Mouse (Mus musculus): ENCODE results near the gene Olfr402. TPM values are rescaled to one million over a fixed set of nuclear protein-coding genes. Genes with fewer than 3 reads are reported as not detected.
"Not testable (repeated sequence)": the region's sequence is repeated elsewhere in the genome, so short reads cannot be mapped to it uniquely, and the experiment has no call there.

The Olfr402 gene
- not detected in 2 replicates for polyA plus RNA-seq (2012; ENCODE audit: insufficient read depth, insufficient read length, missing spikeins)

DNA sequence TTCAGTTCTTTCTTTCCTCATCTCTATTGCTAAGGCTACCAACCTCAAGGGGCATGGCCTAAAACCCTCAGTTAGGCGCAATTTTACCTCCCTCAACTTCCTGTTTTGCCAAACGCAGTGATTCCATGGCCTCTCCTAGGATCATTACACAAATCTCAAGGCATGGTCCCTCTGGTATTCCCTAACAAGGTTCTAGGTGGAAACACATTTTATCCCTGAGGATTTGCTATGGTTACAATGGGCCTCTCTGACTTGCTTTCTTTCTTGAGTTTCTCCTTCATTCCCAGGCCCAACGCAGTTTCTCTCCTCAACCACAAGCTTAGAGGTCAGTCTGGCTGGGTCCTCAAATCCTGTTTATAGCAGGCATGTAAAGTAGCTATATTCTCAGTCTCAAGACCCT, at the start of gene Olfr402:
TSS of gene Olfr402 (plus strand) at position 301 of the 400 bp plus-strand sequence.
- H3K27ac ChIP-seq (replicated peaks; ENCODE audit: low read depth, low read length) = no peak within 1 kb of the TSS
- H3K4me3 ChIP-seq (ENCODE audit: insufficient read depth, low read depth, low read length) = no peak within 1 kb of the TSS
- H3K4me1 ChIP-seq (ENCODE audit: control insufficient read depth, insufficient read depth, insufficient read length, low read length) = no peaks in the 10 kb centered on the region

DNA sequence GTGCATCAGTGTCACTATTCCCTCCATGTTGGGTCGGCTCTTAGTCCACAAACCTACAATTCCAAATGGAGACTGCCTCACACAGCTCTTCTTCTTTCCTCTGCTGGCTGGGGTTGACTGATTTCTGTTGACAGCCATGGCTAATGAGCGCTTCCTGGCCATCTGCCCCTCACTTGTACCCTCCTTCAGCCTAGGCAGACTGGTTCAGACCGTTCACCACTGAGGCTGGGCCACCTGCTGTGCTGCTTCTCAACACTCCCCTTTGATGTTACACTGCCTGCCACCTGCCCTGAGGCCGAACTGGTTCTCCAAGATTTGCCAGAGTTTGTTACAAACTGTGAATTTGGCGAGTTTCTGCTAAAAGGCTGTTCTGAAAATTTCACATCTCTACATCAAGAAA, 48.3 kb upstream of the Olfr402 start:
- H3K4me1 ChIP-seq (ENCODE audit: control insufficient read depth, insufficient read depth, insufficient read length, low read length) = no peaks in the 10 kb centered on the region
- no peak overlapping the region for H3K27ac ChIP-seq (replicated peaks; ENCODE audit: low read depth, low read length)
- no peak overlapping the region for H3K4me3 ChIP-seq (ENCODE audit: insufficient read depth, low read depth, low read length)

DNA sequence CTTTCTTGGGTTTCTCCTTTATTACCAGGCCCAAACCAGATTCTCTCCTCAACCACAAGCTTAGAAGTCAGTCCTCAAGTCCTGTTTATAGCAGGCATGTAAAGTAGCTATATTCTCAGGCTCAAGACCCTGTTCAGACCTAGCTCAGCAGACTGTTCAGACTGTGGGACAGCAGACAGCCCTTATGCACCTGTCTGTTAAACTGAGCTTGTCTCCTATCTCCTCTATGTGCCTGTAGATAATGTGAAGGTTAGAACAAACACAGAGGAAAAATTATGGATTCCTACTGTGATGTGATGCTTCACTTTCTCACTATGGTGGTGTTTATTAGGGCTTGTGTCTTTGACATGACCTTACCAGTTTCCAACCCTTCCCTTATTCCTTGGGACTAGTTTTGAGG, 39.9 kb upstream of the Olfr402 start, which contains the start of gene Olfr401:
TSS of gene Olfr401 (plus strand) at position 301 of the 400 bp plus-strand sequence.
- Histone ChIP-seq H3K27ac (replicated peaks; ENCODE audit: low read depth, low read length) (no peak within 1 kb of the TSS), H3K4me1 (ENCODE audit: control insufficient read depth, insufficient read depth, insufficient read length, low read length) (no peaks in the 10 kb centered on the region), H3K4me3 (ENCODE audit: insufficient read depth, low read depth, low read length) (no peak within 1 kb of the TSS)

DNA sequence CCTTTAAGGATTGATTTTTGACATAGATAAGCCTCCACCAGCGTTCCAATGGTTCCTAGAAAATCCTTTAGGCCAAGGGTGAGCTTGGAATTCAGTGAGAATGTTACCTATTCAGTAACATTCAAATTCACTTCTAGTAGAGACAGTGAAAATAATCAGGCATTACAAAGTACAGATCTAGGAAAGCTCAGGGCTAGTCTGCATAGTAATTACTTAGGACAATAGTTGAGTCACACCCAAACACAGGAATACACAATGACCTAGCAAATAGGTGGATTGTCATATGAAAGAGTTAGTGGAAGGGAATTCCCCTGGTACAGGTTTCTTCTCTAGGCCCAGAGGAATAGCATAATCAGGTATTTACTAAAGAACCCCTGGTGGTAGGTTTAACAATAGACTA, 13.3 kb upstream of the Olfr402 start:
- not testable (repeated sequence) for H3K4me3 ChIP-seq (ENCODE audit: insufficient read depth, low read depth, low read length); H3K27ac ChIP-seq (replicated peaks; ENCODE audit: low read depth, low read length); H3K4me1 ChIP-seq (ENCODE audit: control insufficient read depth, insufficient read depth, insufficient read length, low read length)

DNA sequence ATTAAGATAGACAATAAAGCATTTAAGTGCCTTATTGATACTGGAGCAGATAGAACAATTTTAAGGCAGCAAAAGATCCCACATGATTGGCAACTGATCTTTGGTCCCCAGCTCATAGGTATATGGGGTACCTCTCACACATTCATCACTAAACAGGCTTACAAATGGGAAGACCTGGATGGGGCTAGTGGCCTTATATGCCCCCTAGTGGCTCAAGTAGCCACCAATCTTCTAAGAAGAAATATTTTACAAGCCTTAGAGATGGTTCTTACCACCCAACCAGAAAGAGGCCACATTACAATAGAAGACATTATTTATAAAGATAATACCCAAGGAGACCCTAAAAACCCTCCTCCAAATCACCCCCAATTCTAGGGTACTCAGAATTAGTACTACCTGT, 7.5 kb upstream of the Olfr402 start:
- no peaks in the 10 kb centered on the region for H3K4me1 ChIP-seq (ENCODE audit: control insufficient read depth, insufficient read depth, insufficient read length, low read length)

DNA sequence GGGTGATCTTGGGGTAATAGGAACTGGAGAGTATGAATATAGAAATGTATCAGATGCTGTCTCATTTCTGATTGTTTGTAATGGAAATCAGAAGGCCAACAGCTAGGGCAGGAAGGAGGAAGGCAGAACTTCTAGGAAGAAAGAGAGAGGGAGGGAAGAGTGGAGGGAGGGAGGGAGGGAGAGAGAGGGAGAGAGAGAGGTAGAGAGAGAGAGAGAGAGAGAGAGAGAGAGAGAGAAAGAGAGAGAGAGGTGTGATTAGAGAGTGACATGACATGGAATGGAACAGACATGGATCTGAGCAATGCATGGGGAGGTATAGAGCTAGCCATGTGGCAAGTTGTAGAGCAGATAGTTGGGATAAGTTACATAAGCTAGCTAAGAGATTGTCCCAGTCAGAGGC, 15.4 kb downstream of the Olfr402 start:
- Histone ChIP-seq H3K4me3 (ENCODE audit: insufficient read depth, low read depth, low read length) (no peak overlapping the region), H3K27ac (replicated peaks; ENCODE audit: low read depth, low read length) (no peak overlapping the region), H3K4me1 (ENCODE audit: control insufficient read depth, insufficient read depth, insufficient read length, low read length) (no peaks in the 10 kb centered on the region)

More for the DNA sequence above, 7.5 kb upstream of the Olfr402 start:
- Histone ChIP-seq H3K4me3 (ENCODE audit: insufficient read depth, low read depth, low read length) (no peak overlapping the region), H3K27ac (replicated peaks; ENCODE audit: low read depth, low read length) (no peak overlapping the region)

DNA sequence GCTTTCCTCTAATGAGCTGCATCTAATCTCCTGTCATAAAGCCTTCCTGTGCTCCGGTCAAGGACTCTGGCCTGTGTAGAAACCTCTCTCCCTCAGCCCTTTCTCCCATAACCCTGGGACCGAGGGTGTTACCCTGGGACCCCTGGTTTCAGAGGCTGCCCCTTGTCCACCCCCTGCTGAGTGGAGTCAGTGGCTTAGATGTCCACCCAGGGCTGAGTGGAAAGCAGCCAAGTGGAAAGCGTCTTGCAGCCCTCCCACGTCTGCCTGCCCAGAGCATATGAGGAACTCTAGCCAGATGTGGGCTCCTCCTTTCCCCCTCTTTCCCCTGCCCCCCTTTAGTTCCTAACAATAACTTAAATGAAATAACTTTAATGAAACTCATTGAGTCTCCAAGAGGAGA, 29.8 kb downstream of the Olfr402 start:
- Histone ChIP-seq H3K27ac (replicated peaks; ENCODE audit: low read depth, low read length) (no peak overlapping the region), H3K4me1 (ENCODE audit: control insufficient read depth, insufficient read depth, insufficient read length, low read length) (no peaks in the 10 kb centered on the region), H3K4me3 (ENCODE audit: insufficient read depth, low read depth, low read length) (no peak overlapping the region)

DNA sequence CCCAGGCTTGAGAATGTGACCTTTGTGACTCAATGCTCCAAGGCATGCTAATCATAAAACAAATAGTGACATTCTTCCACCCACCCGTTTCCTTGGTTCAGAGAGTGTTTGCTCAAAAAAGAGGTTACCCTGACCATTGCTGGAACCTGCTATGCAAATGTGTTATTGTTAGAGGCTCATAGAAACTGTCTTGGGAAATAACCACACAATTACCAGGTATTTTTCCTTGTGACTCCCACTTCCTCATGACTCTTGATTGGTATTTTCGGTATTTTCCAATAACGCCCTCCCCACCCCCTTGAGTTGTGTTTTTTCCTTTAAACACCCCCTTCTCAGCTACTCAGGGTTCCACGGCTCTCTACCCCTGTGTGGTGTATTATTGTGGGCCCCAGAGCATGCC, 30.4 kb downstream of the Olfr402 start:
- no peak overlapping the region for H3K4me3 ChIP-seq (ENCODE audit: insufficient read depth, low read depth, low read length)
- no peaks in the 10 kb centered on the region for H3K4me1 ChIP-seq (ENCODE audit: control insufficient read depth, insufficient read depth, insufficient read length, low read length)
- no peak overlapping the region for H3K27ac ChIP-seq (replicated peaks; ENCODE audit: low read depth, low read length)

DNA sequence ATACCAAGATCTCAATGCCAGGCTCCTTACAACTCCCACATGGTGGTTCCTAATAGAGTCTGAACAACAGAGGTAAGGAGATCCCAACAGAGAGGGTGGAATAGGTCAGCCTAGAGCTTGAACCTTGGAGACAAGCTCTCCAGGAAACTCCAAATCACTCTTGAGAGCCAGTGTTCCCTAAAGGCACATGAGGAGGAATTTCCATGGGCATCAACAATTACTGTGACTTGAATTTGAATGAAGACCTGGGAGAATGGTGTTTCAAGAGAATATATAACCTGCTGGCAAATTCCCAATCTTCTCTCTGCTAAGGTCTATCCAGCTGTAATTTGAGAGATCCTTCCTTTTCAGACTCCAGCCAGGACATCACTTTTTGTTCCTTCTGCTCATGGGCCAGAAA, 32.6 kb downstream of the Olfr402 start, which contains the start of gene Olfr403:
TSS of gene Olfr403 (plus strand) at position 301 of the 400 bp plus-strand sequence.
- no peaks in the 10 kb centered on the region for H3K4me1 ChIP-seq (ENCODE audit: control insufficient read depth, insufficient read depth, insufficient read length, low read length)
- no peak within 1 kb of the TSS for H3K4me3 ChIP-seq (ENCODE audit: insufficient read depth, low read depth, low read length)
- no peak within 1 kb of the TSS for H3K27ac ChIP-seq (replicated peaks; ENCODE audit: low read depth, low read length)

Other genes starting within 250 kb of the Olfr402 start
- not detected in 2 replicates for gene Olfr395, start 244.2 kb upstream of the Olfr402 start, polyA plus RNA-seq (2012; ENCODE audit: insufficient read depth, insufficient read length, missing spikeins)
- gene Olfr23, start 216.9 kb upstream of the Olfr402 start, polyA plus RNA-seq (2012; ENCODE audit: insufficient read depth, insufficient read length, missing spikeins) = not detected in 2 replicates
- gene Olfr397, start 192.7 kb upstream of the Olfr402 start, polyA plus RNA-seq (2012; ENCODE audit: insufficient read depth, insufficient read length, missing spikeins) = not detected in 2 replicates
- not detected in 2 replicates for gene Olfr398, start 163.1 kb upstream of the Olfr402 start, polyA plus RNA-seq (2012; ENCODE audit: insufficient read depth, insufficient read length, missing spikeins)
- gene Olfr139, start 97.0 kb upstream of the Olfr402 start, polyA plus RNA-seq (2012; ENCODE audit: insufficient read depth, insufficient read length, missing spikeins) = not detected in 2 replicates
- gene Olfr399, start 96.9 kb upstream of the Olfr402 start, polyA plus RNA-seq (2012; ENCODE audit: insufficient read depth, insufficient read length, missing spikeins) = not detected in 2 replicates
- not detected in 2 replicates for gene Zfp616, start 83.6 kb upstream of the Olfr402 start, polyA plus RNA-seq (2012; ENCODE audit: insufficient read depth, insufficient read length, missing spikeins)
- gene Olfr401, start 39.8 kb upstream of the Olfr402 start, polyA plus RNA-seq (2012; ENCODE audit: insufficient read depth, insufficient read length, missing spikeins) = not detected in 2 replicates
- not detected in 2 replicates for gene Olfr403, start 32.7 kb downstream of the Olfr402 start, polyA plus RNA-seq (2012; ENCODE audit: insufficient read depth, insufficient read length, missing spikeins)
- gene Olfr43, start 57.9 kb downstream of the Olfr402 start, polyA plus RNA-seq (2012; ENCODE audit: insufficient read depth, insufficient read length, missing spikeins) = not detected in 2 replicates
- gene Olfr406, start 106.3 kb downstream of the Olfr402 start, polyA plus RNA-seq (2012; ENCODE audit: insufficient read depth, insufficient read length, missing spikeins) = not detected in 2 replicates
- gene Olfr59, start 130.2 kb downstream of the Olfr402 start, polyA plus RNA-seq (2012; ENCODE audit: insufficient read depth, insufficient read length, missing spikeins) = not detected in 2 replicates
- gene Olfr410, start 184.5 kb downstream of the Olfr402 start, polyA plus RNA-seq (2012; ENCODE audit: insufficient read depth, insufficient read length, missing spikeins) = not detected in 2 replicates
- not detected in 2 replicates for gene Olfr411, start 199.1 kb downstream of the Olfr402 start, polyA plus RNA-seq (2012; ENCODE audit: insufficient read depth, insufficient read length, missing spikeins)
- not detected in 2 replicates for gene Olfr412, start 208.5 kb downstream of the Olfr402 start, polyA plus RNA-seq (2012; ENCODE audit: insufficient read depth, insufficient read length, missing spikeins)